Mouse (Mus musculus): ENCODE data around the gene Rgma. TPM values are rescaled to one million over a fixed set of nuclear protein-coding genes. Genes with fewer than 3 reads are reported as not detected.

The Rgma gene
- polyA plus RNA-seq, 1 experiment, result 5.5 TPM

DNA sequence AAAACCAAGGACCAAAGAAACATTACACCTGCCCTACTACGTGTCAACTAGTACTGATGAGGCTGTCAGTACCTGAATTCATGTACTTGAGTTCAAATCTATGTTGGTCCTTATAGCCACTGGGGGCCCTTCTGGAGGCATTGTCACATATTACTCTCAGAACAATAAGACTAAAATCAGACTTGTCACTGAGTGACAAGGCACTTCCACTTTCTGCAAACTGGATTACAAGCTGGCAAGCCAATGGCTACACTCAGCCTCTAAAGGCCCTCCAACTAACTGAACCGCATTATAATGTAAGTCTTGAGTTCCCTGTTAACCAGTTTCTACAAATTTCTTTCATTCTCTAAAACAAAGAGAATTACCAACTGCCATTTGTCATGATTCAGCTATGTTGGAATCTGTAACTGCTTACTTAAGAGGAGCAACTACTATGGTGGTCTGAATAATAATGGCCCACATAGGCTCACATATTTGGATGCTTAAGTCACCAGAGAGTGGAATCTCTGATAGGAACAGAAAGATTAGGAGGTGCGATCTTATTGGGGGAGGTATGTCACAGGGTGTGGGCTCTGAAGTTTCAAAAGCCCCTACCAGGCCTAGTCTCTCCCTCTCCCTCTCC, 77.0 kb downstream of the Rgma start:
- no peak overlapping the region for H3K27ac ChIP-seq (ENCODE audit: insufficient read depth, low read length)
- H3K9ac ChIP-seq (ENCODE audit: low read depth, poor library complexity, severe bottlenecking), result no peak overlapping the region
- H3K36me3 ChIP-seq (ENCODE audit: control insufficient read depth, insufficient read depth, low read length, poor library complexity, severe bottlenecking), result peaks cover 87% of the 10 kb centered on the region
- H3K9me3 ChIP-seq (replicated peaks; ENCODE audit: control insufficient read depth, insufficient read depth, low read length, poor library complexity, severe bottlenecking), result no peaks in the 10 kb centered on the region; the same call in 1 of the 2 replicates
- H3K27me3 ChIP-seq (ENCODE audit: control insufficient read depth, insufficient read depth, low read length, poor library complexity, severe bottlenecking), result no peaks in the 10 kb centered on the region
- no peaks in the 10 kb centered on the region for H3K4me1 ChIP-seq (ENCODE audit: control insufficient read depth, insufficient read depth, low read length)
- no peak overlapping the region for H3K4me3 ChIP-seq (ENCODE audit: low read depth, low read length)
- TF ChIP-seq CTCF (IDR thresholded peaks at IDR 0.05; ENCODE audit: low read depth, low read length), result no peak
- no peak for TF ChIP-seq EP300 (IDR thresholded peaks at IDR 0.05; ENCODE audit: insufficient read depth, low read depth, low read length)
- no peak for TF ChIP-seq POLR2A (IDR thresholded peaks at IDR 0.05; ENCODE audit: insufficient read depth, low read length)

DNA sequence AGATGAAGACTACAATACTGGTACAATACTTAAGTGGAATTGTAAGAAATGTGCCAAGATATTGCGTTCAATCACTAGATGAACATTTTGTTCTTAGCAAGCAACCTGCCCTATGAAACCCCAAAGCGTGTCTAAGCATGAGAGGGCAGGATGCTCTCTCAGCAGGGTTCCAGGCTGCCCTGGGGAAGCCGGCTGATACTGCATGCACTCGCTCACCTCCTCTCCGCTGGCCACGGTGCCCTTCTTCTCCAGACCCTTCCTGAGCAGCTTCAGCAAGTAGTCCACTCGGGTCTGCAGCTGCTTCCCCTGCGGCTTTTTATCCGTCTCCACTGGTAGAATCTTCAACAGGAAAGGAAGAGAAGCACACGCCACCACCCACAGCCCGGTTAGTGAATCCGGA, 78.8 kb downstream of the Rgma start:
- Histone ChIP-seq H3K36me3 (ENCODE audit: control insufficient read depth, insufficient read depth, low read length, poor library complexity, severe bottlenecking) (peaks cover 87% of the 10 kb centered on the region), H3K27ac (ENCODE audit: insufficient read depth, low read length) (0 out of 2 replicates have a peak overlapping the region, but pooled peaks have one; percentile 1), H3K9ac (ENCODE audit: low read depth, poor library complexity, severe bottlenecking) (no peak overlapping the region), H3K27me3 (ENCODE audit: control insufficient read depth, insufficient read depth, low read length, poor library complexity, severe bottlenecking) (no peaks in the 10 kb centered on the region), H3K4me1 (ENCODE audit: control insufficient read depth, insufficient read depth, low read length) (no peaks in the 10 kb centered on the region), H3K4me3 (ENCODE audit: low read depth, low read length) (no peak overlapping the region), H3K9me3 (replicated peaks; ENCODE audit: control insufficient read depth, insufficient read depth, low read length, poor library complexity, severe bottlenecking) (no peaks in the 10 kb centered on the region; the same call in 1 of the 2 replicates)
- TF ChIP-seq CTCF (IDR thresholded peaks at IDR 0.05; ENCODE audit: low read depth, low read length) (no peak), POLR2A (IDR thresholded peaks at IDR 0.05; ENCODE audit: insufficient read depth, low read length) (no peak), EP300 (IDR thresholded peaks at IDR 0.05; ENCODE audit: insufficient read depth, low read depth, low read length) (no peak)

DNA sequence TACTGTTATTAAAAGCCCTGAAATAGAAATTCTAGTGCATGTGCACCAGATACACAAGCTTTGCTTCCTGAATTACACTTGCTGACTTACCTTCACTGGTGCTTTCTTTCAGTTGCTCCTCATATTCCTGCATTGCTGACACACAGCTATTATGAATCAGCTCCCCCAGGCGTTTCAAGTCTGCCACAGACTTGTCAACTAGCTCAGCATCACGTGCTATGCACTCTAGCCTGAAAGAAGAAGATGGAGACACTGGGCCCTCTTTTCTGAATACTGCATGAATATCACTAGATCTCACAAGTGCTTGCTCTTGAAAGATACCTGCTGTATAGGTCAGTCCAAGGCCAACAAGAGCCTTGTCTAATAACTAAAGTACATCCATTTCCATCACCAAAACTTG, 88.2 kb downstream of the Rgma start:
- H3K9ac ChIP-seq (ENCODE audit: low read depth, poor library complexity, severe bottlenecking), result no peak overlapping the region
- no peak for TF ChIP-seq POLR2A (IDR thresholded peaks at IDR 0.05; ENCODE audit: insufficient read depth, low read length)
- no peak for TF ChIP-seq EP300 (IDR thresholded peaks at IDR 0.05; ENCODE audit: insufficient read depth, low read depth, low read length)
- TF ChIP-seq CTCF (IDR thresholded peaks at IDR 0.05; ENCODE audit: low read depth, low read length), result no peak
- no peaks in the 10 kb centered on the region for H3K4me1 ChIP-seq (ENCODE audit: control insufficient read depth, insufficient read depth, low read length)
- H3K9me3 ChIP-seq (replicated peaks; ENCODE audit: control insufficient read depth, insufficient read depth, low read length, poor library complexity, severe bottlenecking), result no peaks in the 10 kb centered on the region
- no peaks in the 10 kb centered on the region for H3K27me3 ChIP-seq (ENCODE audit: control insufficient read depth, insufficient read depth, low read length, poor library complexity, severe bottlenecking)
- no peak overlapping the region for H3K4me3 ChIP-seq (ENCODE audit: low read depth, low read length)
- peaks cover 87% of the 10 kb centered on the region for H3K36me3 ChIP-seq (ENCODE audit: control insufficient read depth, insufficient read depth, low read length, poor library complexity, severe bottlenecking)
- no peak overlapping the region; the same call in 1 of the 2 replicates for H3K27ac ChIP-seq (ENCODE audit: insufficient read depth, low read length)

DNA sequence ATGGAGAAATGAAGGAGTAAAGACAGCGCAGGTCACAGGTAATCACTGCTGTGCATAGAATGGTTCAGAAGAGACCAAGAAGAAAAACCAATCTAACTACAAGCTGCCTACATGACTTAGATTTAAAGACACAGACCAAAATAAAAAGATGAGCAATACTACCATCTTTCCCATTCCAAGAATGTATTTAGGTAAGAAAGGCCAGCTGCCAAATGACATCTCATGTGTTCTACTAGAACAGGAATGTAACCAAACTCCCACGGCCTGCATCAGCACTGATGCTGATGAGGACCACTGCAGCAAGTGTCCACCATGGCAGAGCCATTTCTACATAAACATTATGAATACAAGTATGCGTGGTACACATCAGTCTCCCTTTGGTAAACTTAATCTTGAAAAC, 92.4 kb downstream of the Rgma start:
- Histone ChIP-seq H3K9me3 (replicated peaks; ENCODE audit: control insufficient read depth, insufficient read depth, low read length, poor library complexity, severe bottlenecking) (no peaks in the 10 kb centered on the region), H3K9ac (ENCODE audit: low read depth, poor library complexity, severe bottlenecking) (no peak overlapping the region), H3K4me1 (ENCODE audit: control insufficient read depth, insufficient read depth, low read length) (no peaks in the 10 kb centered on the region), H3K27ac (ENCODE audit: insufficient read depth, low read length) (no peak overlapping the region), H3K27me3 (ENCODE audit: control insufficient read depth, insufficient read depth, low read length, poor library complexity, severe bottlenecking) (no peaks in the 10 kb centered on the region), H3K36me3 (ENCODE audit: control insufficient read depth, insufficient read depth, low read length, poor library complexity, severe bottlenecking) (peaks cover 86% of the 10 kb centered on the region), H3K4me3 (ENCODE audit: low read depth, low read length) (no peak overlapping the region)
- TF ChIP-seq POLR2A (IDR thresholded peaks at IDR 0.05; ENCODE audit: insufficient read depth, low read length) (no peak), CTCF (IDR thresholded peaks at IDR 0.05; ENCODE audit: low read depth, low read length) (no peak), EP300 (IDR thresholded peaks at IDR 0.05; ENCODE audit: insufficient read depth, low read depth, low read length) (no peak)

Other genes starting within 250 kb of the Rgma start
- gene Chd2, start 166.3 kb downstream of the Rgma start, polyA plus RNA-seq (2011; ENCODE audit: insufficient read depth, insufficient read length, low read depth, missing spikeins), result 103 and 104 TPM in 2 replicates